Mouse (Mus musculus): ENCODE data around the gene Dnph1. TPM values are rescaled to one million over a fixed set of nuclear protein-coding genes. Genes with fewer than 3 reads are reported as not detected.
A peak's percentile ranks its signal among the peaks of the same experiment; 100 is the strongest.

The Dnph1 gene
- polyA plus RNA-seq, 2 experiments, result 14.0 to 20.0 TPM

GRCm38 (mm10) chr17:46545813-46546564 is 49.5 kb downstream of the Dnph1 start, which contains the start of gene Cul9:
Cul9 (minus strand) TSS chr17:46546388.
- TF ChIP-seq EP300 (IDR thresholded peaks at IDR 0.05; ENCODE audit: low read depth), result no peak
- TF ChIP-seq CTCF (IDR thresholded peaks at IDR 0.05; ENCODE audit: low read depth), result no peak
- ATAC-seq (ENCODE audit: insufficient read depth) (no peak), DNase-seq (ENCODE audit: low read depth in 3 of 3, low spot score in 3 of 3) (no peak)
- H3K9ac ChIP-seq (replicated peaks), result no peak within 1 kb of the TSS
- peak within 1 kb of the TSS; percentile 64 for H3K4me2 ChIP-seq (ENCODE audit: low read depth)
- no peaks in the 10 kb centered on the region for H3K4me1 ChIP-seq (replicated peaks; ENCODE audit: control insufficient read depth in 2 of 2, insufficient read depth in 2 of 2, low read length in 1 of 2)
- no peak within 1 kb of the TSS for H3K27ac ChIP-seq
- peak within 1 kb of the TSS; percentile 49 to 52 for H3K4me3 ChIP-seq (ENCODE audit: insufficient read depth in 1 of 2, low read depth in 2 of 2, low read length in 2 of 2)
- no peaks in the 10 kb centered on the region for H3K9me3 ChIP-seq (ENCODE audit: control insufficient read depth, low read length)
- H3K27me3 ChIP-seq (ENCODE audit: control insufficient read depth, insufficient read depth, low read length), result peaks cover 22% of the 10 kb centered on the region
- peaks cover 7% of the 10 kb centered on the region for H3K36me3 ChIP-seq (replicated peaks; ENCODE audit: control insufficient read depth, insufficient read depth, low read depth)
- 3% methylated on average over 38 of the region's 49 CpGs for WGBS (ENCODE audit: insufficient replicate concordance)

GRCm38 (mm10) chr17:46546591-46546990 is 50.1 kb downstream of the Dnph1 start:
- no peak overlapping the region for H3K27ac ChIP-seq
- H3K27me3 ChIP-seq (ENCODE audit: control insufficient read depth, insufficient read depth, low read length), result peaks cover 22% of the 10 kb centered on the region
- 27% methylated on average over 7 of the region's 7 CpGs for WGBS (ENCODE audit: insufficient replicate concordance)
- H3K4me1 ChIP-seq (replicated peaks; ENCODE audit: control insufficient read depth in 2 of 2, insufficient read depth in 2 of 2, low read length in 1 of 2), result no peaks in the 10 kb centered on the region
- H3K4me3 ChIP-seq (ENCODE audit: insufficient read depth in 1 of 2, low read depth in 2 of 2, low read length in 2 of 2), result peak overlapping the region; percentile 49 to 52
- TF ChIP-seq CTCF (IDR thresholded peaks at IDR 0.05; ENCODE audit: low read depth) (no peak), EP300 (IDR thresholded peaks at IDR 0.05; ENCODE audit: low read depth) (no peak)
- DNase-seq (ENCODE audit: low read depth in 3 of 3, low spot score in 3 of 3) (no peak), ATAC-seq (ENCODE audit: insufficient read depth) (no peak)
- peak overlapping the region; percentile 64 for H3K4me2 ChIP-seq (ENCODE audit: low read depth)
- H3K36me3 ChIP-seq (replicated peaks; ENCODE audit: control insufficient read depth, insufficient read depth, low read depth), result peaks cover 13% of the 10 kb centered on the region
- no peak overlapping the region for H3K9ac ChIP-seq (replicated peaks)
- no peaks in the 10 kb centered on the region for H3K9me3 ChIP-seq (ENCODE audit: control insufficient read depth, low read length)

GRCm38 (mm10) chr17:46546995-46547394 is 50.5 kb downstream of the Dnph1 start:
- Histone ChIP-seq H3K4me1 (replicated peaks; ENCODE audit: control insufficient read depth in 2 of 2, insufficient read depth in 2 of 2, low read length in 1 of 2) (no peaks in the 10 kb centered on the region), H3K9me3 (ENCODE audit: control insufficient read depth, low read length) (no peaks in the 10 kb centered on the region), H3K9ac (replicated peaks) (no peak overlapping the region), H3K4me2 (ENCODE audit: low read depth) (no peak overlapping the region), H3K36me3 (replicated peaks; ENCODE audit: control insufficient read depth, insufficient read depth, low read depth) (peaks cover 13% of the 10 kb centered on the region), H3K27ac (no peak overlapping the region), H3K4me3 (ENCODE audit: insufficient read depth in 1 of 2, low read depth in 2 of 2, low read length in 2 of 2) (no peak overlapping the region), H3K27me3 (ENCODE audit: control insufficient read depth, insufficient read depth, low read length) (peaks cover 22% of the 10 kb centered on the region)
- no peak for ATAC-seq (ENCODE audit: insufficient read depth)
- TF ChIP-seq EP300 (IDR thresholded peaks at IDR 0.05; ENCODE audit: low read depth), result no peak
- TF ChIP-seq CTCF (IDR thresholded peaks at IDR 0.05; ENCODE audit: low read depth), result no peak
- WGBS (ENCODE audit: insufficient replicate concordance), result 33% methylated on average over 8 of the region's 8 CpGs
- no peak for DNase-seq (ENCODE audit: low read depth in 3 of 3, low spot score in 3 of 3)

- H3K4me2 ChIP-seq (ENCODE audit: low read depth), result no peak overlapping the region
- 56% methylated on average over 3 of the region's 3 CpGs for WGBS (ENCODE audit: insufficient replicate concordance)
- peaks cover 22% of the 10 kb centered on the region for H3K27me3 ChIP-seq (ENCODE audit: control insufficient read depth, insufficient read depth, low read length)
- peaks cover 13% of the 10 kb centered on the region for H3K36me3 ChIP-seq (replicated peaks; ENCODE audit: control insufficient read depth, insufficient read depth, low read depth)
- no peaks in the 10 kb centered on the region for H3K9me3 ChIP-seq (ENCODE audit: control insufficient read depth, low read length)
- DNase-seq (ENCODE audit: low read depth in 3 of 3, low spot score in 3 of 3) (no peak), ATAC-seq (ENCODE audit: insufficient read depth) (no peak)
- H3K27ac ChIP-seq, result no peak overlapping the region
- H3K4me3 ChIP-seq (ENCODE audit: insufficient read depth in 1 of 2, low read depth in 2 of 2, low read length in 2 of 2), result no peak overlapping the region
- H3K4me1 ChIP-seq (replicated peaks; ENCODE audit: control insufficient read depth in 2 of 2, insufficient read depth in 2 of 2, low read length in 1 of 2), result peaks cover under 1 to 3% of the 10 kb centered on the region in 2 experiments; a peak in 2 of 4 replicates
- H3K9ac ChIP-seq (replicated peaks), result no peak overlapping the region
- TF ChIP-seq CTCF (IDR thresholded peaks at IDR 0.05; ENCODE audit: low read depth) (no peak), EP300 (IDR thresholded peaks at IDR 0.05; ENCODE audit: low read depth) (no peak)
Observed at GRCm38 (mm10) chr17:46547923-46548322, 51.4 kb downstream of the Dnph1 start.

GRCm38 (mm10) chr17:46548741-46549140 is 52.2 kb downstream of the Dnph1 start:
- ATAC-seq (ENCODE audit: insufficient read depth) (no peak), DNase-seq (ENCODE audit: low read depth in 3 of 3, low spot score in 3 of 3) (no peak)
- H3K9me3 ChIP-seq (ENCODE audit: control insufficient read depth, low read length), result no peaks in the 10 kb centered on the region
- peaks cover 13% of the 10 kb centered on the region for H3K36me3 ChIP-seq (replicated peaks; ENCODE audit: control insufficient read depth, insufficient read depth, low read depth)
- H3K27ac ChIP-seq, result no peak overlapping the region
- H3K9ac ChIP-seq (replicated peaks), result no peak overlapping the region
- TF ChIP-seq EP300 (IDR thresholded peaks at IDR 0.05; ENCODE audit: low read depth), result no peak
- no peak for TF ChIP-seq CTCF (IDR thresholded peaks at IDR 0.05; ENCODE audit: low read depth)
- no peak overlapping the region for H3K4me3 ChIP-seq (ENCODE audit: insufficient read depth in 1 of 2, low read depth in 2 of 2, low read length in 2 of 2)
- peaks cover 5 to 10% of the 10 kb centered on the region in 2 experiments; a peak in 3 of 4 replicates for H3K4me1 ChIP-seq (replicated peaks; ENCODE audit: control insufficient read depth in 2 of 2, insufficient read depth in 2 of 2, low read length in 1 of 2)
- 67% methylated on average over 11 of the region's 11 CpGs for WGBS (ENCODE audit: insufficient replicate concordance)
- H3K27me3 ChIP-seq (ENCODE audit: control insufficient read depth, insufficient read depth, low read length), result peaks cover 22% of the 10 kb centered on the region
- H3K4me2 ChIP-seq (ENCODE audit: low read depth), result no peak overlapping the region
